Mouse (Mus musculus): ENCODE results near the gene Ranbp10.

GRCm38 (mm10) chr8:105852146-105852729 lies 25.1 kb upstream of the Ranbp10 start:
- TF ChIP-seq CTCF (IDR thresholded peaks at IDR 0.05; ENCODE audit: borderline replicate concordance, insufficient read depth, low read length) (no peak), POLR2A (IDR thresholded peaks at IDR 0.05; ENCODE audit: low read depth, low read length) (no peak)
